Mouse (Mus musculus): ENCODE measurements around the gene Ccdc71. TPM values are rescaled to one million over a fixed set of nuclear protein-coding genes. Genes with fewer than 3 reads are reported as not detected.

Gene Ccdc71
- total and polyA plus RNA-seq, 2 experiments from 2014 or later: 38.7 to 55.8 TPM

DNA sequence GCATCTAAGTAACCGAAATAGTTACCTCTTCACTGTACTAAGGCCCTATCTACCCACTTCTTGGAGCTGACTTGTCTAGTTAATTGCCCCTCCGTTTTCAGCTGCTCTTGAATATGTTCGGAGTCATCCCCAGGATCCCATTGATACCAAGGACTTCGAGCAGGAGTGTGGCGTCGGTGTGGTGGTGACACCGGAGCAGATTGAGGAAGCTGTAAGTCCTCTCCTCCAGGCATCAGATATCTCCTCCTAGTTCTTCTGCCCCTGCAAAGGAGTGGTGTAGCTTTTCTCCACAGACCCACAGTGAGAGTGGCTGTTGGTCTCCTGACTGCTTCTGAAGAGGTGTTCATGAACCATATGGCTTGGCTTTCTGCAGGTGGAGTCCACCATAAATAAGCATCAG, 48.4 kb downstream of the Ccdc71 start:
- ATAC-seq: no peak
- H3K9ac ChIP-seq: peak overlapping the region; percentile 49; the same call in 1 of the 2 replicates

More for the DNA sequence above, 48.4 kb downstream of the Ccdc71 start:
- no peak for DNase-seq
- peaks cover 15% of the 10 kb centered on the region for H3K4me1 ChIP-seq (ENCODE audit: insufficient read depth)
- no peaks in the 10 kb centered on the region for H3K9me3 ChIP-seq (ENCODE audit: low read length)
- H3K36me3 ChIP-seq (ENCODE audit: insufficient read depth): peaks cover 39% of the 10 kb centered on the region
- H3K4me2 ChIP-seq (ENCODE audit: low read depth): peak overlapping the region; percentile 68
- H3K27me3 ChIP-seq (ENCODE audit: insufficient read depth, low read length): no peaks in the 10 kb centered on the region
- no peak for TF ChIP-seq CTCF (IDR thresholded peaks at IDR 0.05; ENCODE audit: low read depth)
- peak overlapping the region; percentile 54; the same call in 1 of the 2 replicates for H3K4me3 ChIP-seq (ENCODE audit: low read depth, low read length)
- H3K27ac ChIP-seq (ENCODE audit: low read depth, low read length): no peak overlapping the region
- 89% methylated on average over 7 of the region's 7 CpGs for WGBS

Other genes with a start within 250 kb of the Ccdc71 start
- 86.9 and 114 TPM in 2 replicates for gene Dag1, start 196.6 kb upstream of the Ccdc71 start, total RNA-seq (2014; rRNA removed)
- gene Dag1, start 196.6 kb upstream of the Ccdc71 start, polyA plus RNA-seq (2015; fragmentation: Nextera tagmentation; extraction: Ambion mirVana): 64.3 and 77.4 TPM in 2 replicates
- gene Nicn1, start 170.1 kb upstream of the Ccdc71 start, total RNA-seq (2014; rRNA removed): 66.6 and 67.7 TPM in 2 replicates
- 115 and 134 TPM in 2 replicates for gene Nicn1, start 170.1 kb upstream of the Ccdc71 start, polyA plus RNA-seq (2015; fragmentation: Nextera tagmentation; extraction: Ambion mirVana)
- 25.9 and 32.6 TPM in 2 replicates for gene Amt, start 163.7 kb upstream of the Ccdc71 start, total RNA-seq (2014; rRNA removed)
- gene Amt, start 163.7 kb upstream of the Ccdc71 start, polyA plus RNA-seq (2015; fragmentation: Nextera tagmentation; extraction: Ambion mirVana): 14.6 and 20.1 TPM in 2 replicates
- gene Rhoa, start 154.4 kb upstream of the Ccdc71 start, total RNA-seq (2014; rRNA removed): 119 and 126 TPM in 2 replicates
- gene Rhoa, start 154.4 kb upstream of the Ccdc71 start, polyA plus RNA-seq (2015; fragmentation: Nextera tagmentation; extraction: Ambion mirVana): 238 and 271 TPM in 2 replicates
- gene Tcta, start 154.4 kb upstream of the Ccdc71 start, total RNA-seq (2014; rRNA removed): 47.7 and 50.0 TPM in 2 replicates
- gene Tcta, start 154.4 kb upstream of the Ccdc71 start, polyA plus RNA-seq (2015; fragmentation: Nextera tagmentation; extraction: Ambion mirVana): 59.2 and 66.2 TPM in 2 replicates
- gene Gpx1, start 121.6 kb upstream of the Ccdc71 start, total RNA-seq (2014; rRNA removed): 184 and 264 TPM in 2 replicates
- 446 and 498 TPM in 2 replicates for gene Gpx1, start 121.6 kb upstream of the Ccdc71 start, polyA plus RNA-seq (2015; fragmentation: Nextera tagmentation; extraction: Ambion mirVana)
- gene Usp4, start 112.7 kb upstream of the Ccdc71 start, total RNA-seq (2014; rRNA removed): 112 and 134 TPM in 2 replicates
- gene Usp4, start 112.7 kb upstream of the Ccdc71 start, polyA plus RNA-seq (2015; fragmentation: Nextera tagmentation; extraction: Ambion mirVana): 93.9 and 112 TPM in 2 replicates
- 2.8 and 4.2 TPM in 2 replicates for gene 1700102P08Rik, start 67.7 kb upstream of the Ccdc71 start, total RNA-seq (2014; rRNA removed)
- 0.87 and 1.2 TPM in 2 replicates for gene 1700102P08Rik, start 67.7 kb upstream of the Ccdc71 start, polyA plus RNA-seq (2015; fragmentation: Nextera tagmentation; extraction: Ambion mirVana)
- gene Ccdc36, start 32.0 kb upstream of the Ccdc71 start, total RNA-seq (2014; rRNA removed): 1.8 and 1.9 TPM in 2 replicates
- 1.2 and 1.8 TPM in 2 replicates for gene Ccdc36, start 32.0 kb upstream of the Ccdc71 start, polyA plus RNA-seq (2015; fragmentation: Nextera tagmentation; extraction: Ambion mirVana)
- gene BC048562, start 24.0 kb upstream of the Ccdc71 start, total RNA-seq (2014; rRNA removed): not detected in 2 replicates
- gene BC048562, start 24.0 kb upstream of the Ccdc71 start, polyA plus RNA-seq (2015; fragmentation: Nextera tagmentation; extraction: Ambion mirVana): not detected in 2 replicates
- 68.7 and 95.6 TPM in 2 replicates for gene Klhdc8b, start 1.1 kb downstream of the Ccdc71 start, total RNA-seq (2014; rRNA removed)
- gene Klhdc8b, start 1.1 kb downstream of the Ccdc71 start, polyA plus RNA-seq (2015; fragmentation: Nextera tagmentation; extraction: Ambion mirVana): 45.5 and 56.5 TPM in 2 replicates
- gene Lamb2, start 19.2 kb downstream of the Ccdc71 start, total RNA-seq (2014; rRNA removed): 22.5 and 36.3 TPM in 2 replicates
- gene Lamb2, start 19.2 kb downstream of the Ccdc71 start, polyA plus RNA-seq (2015; fragmentation: Nextera tagmentation; extraction: Ambion mirVana): 9.1 and 12.5 TPM in 2 replicates
- 90.3 and 97.0 TPM in 2 replicates for gene Usp19, start 30.1 kb downstream of the Ccdc71 start, total RNA-seq (2014; rRNA removed)
- 32.2 and 41.5 TPM in 2 replicates for gene Usp19, start 30.1 kb downstream of the Ccdc71 start, polyA plus RNA-seq (2015; fragmentation: Nextera tagmentation; extraction: Ambion mirVana)
- 121 and 155 TPM in 2 replicates for gene Qars, start 47.2 kb downstream of the Ccdc71 start, total RNA-seq (2014; rRNA removed)
- gene Qars, start 47.2 kb downstream of the Ccdc71 start, polyA plus RNA-seq (2015; fragmentation: Nextera tagmentation; extraction: Ambion mirVana): 55.1 and 59.5 TPM in 2 replicates
- 206 and 265 TPM in 2 replicates for gene Qrich1, start 56.3 kb downstream of the Ccdc71 start, total RNA-seq (2014; rRNA removed)
- gene Qrich1, start 56.3 kb downstream of the Ccdc71 start, polyA plus RNA-seq (2015; fragmentation: Nextera tagmentation; extraction: Ambion mirVana): 109 and 123 TPM in 2 replicates
- 115 and 129 TPM in 2 replicates for gene Impdh2, start 99.8 kb downstream of the Ccdc71 start, total RNA-seq (2014; rRNA removed)
- gene Impdh2, start 99.8 kb downstream of the Ccdc71 start, polyA plus RNA-seq (2015; fragmentation: Nextera tagmentation; extraction: Ambion mirVana): 102 and 106 TPM in 2 replicates
- 70.7 and 71.3 TPM in 2 replicates for gene Ndufaf3, start 106.9 kb downstream of the Ccdc71 start, total RNA-seq (2014; rRNA removed)
- gene Ndufaf3, start 106.9 kb downstream of the Ccdc71 start, polyA plus RNA-seq (2015; fragmentation: Nextera tagmentation; extraction: Ambion mirVana): 104 and 108 TPM in 2 replicates
- gene Dalrd3, start 109.4 kb downstream of the Ccdc71 start, total RNA-seq (2014; rRNA removed): 99.6 and 115 TPM in 2 replicates
- gene Dalrd3, start 109.4 kb downstream of the Ccdc71 start, polyA plus RNA-seq (2015; fragmentation: Nextera tagmentation; extraction: Ambion mirVana): 221 and 261 TPM in 2 replicates
- gene Wdr6, start 118.2 kb downstream of the Ccdc71 start, total RNA-seq (2014; rRNA removed): 353 and 511 TPM in 2 replicates
- 206 and 283 TPM in 2 replicates for gene Wdr6, start 118.2 kb downstream of the Ccdc71 start, polyA plus RNA-seq (2015; fragmentation: Nextera tagmentation; extraction: Ambion mirVana)
- gene P4htm, start 137.1 kb downstream of the Ccdc71 start, total RNA-seq (2014; rRNA removed): 29.2 and 39.3 TPM in 2 replicates
- gene P4htm, start 137.1 kb downstream of the Ccdc71 start, polyA plus RNA-seq (2015; fragmentation: Nextera tagmentation; extraction: Ambion mirVana): 35.4 and 39.9 TPM in 2 replicates
- 68.2 and 70.9 TPM in 2 replicates for gene Arih2, start 188.9 kb downstream of the Ccdc71 start, total RNA-seq (2014; rRNA removed)
- gene Arih2, start 188.9 kb downstream of the Ccdc71 start, polyA plus RNA-seq (2015; fragmentation: Nextera tagmentation; extraction: Ambion mirVana): 32.3 and 40.3 TPM in 2 replicates
- 37.6 and 40.5 TPM in 2 replicates for gene Slc25a20, start 201.6 kb downstream of the Ccdc71 start, total RNA-seq (2014; rRNA removed)
- 35.2 and 39.6 TPM in 2 replicates for gene Slc25a20, start 201.6 kb downstream of the Ccdc71 start, polyA plus RNA-seq (2015; fragmentation: Nextera tagmentation; extraction: Ambion mirVana)
- 81.2 and 104 TPM in 2 replicates for gene Prkar2a, start 228.8 kb downstream of the Ccdc71 start, total RNA-seq (2014; rRNA removed)
- gene Prkar2a, start 228.8 kb downstream of the Ccdc71 start, polyA plus RNA-seq (2015; fragmentation: Nextera tagmentation; extraction: Ambion mirVana): 23.0 and 34.3 TPM in 2 replicates

All from forebrain, postnatal 0 days (tissue).